Mouse (Mus musculus) cerebellum, adult (tissue): Measurements from ENCODE around the gene Siva1.

ENCODE experiments used
- ATAC-seq: cut with Nextera tagmentation; 2 replicates; pipeline ENCODE4 v1.9.2; 2017; ENCODE audit warnings: mild to moderate bottlenecking, moderate library complexity, mixed read lengths; ENCODE audit not compliant: insufficient number of reproducible peaks, low FRiP score, low TSS enrichment

Siva1 gene

GRCm38 (mm10) chr12:112675245-112676035 is 31.0 kb downstream of the Siva1 start:
- peak; percentile 56; the same call in 1 of the 2 replicates for ATAC-seq

GRCm38 (mm10) chr12:112677076-112677475 is 32.6 kb downstream of the Siva1 start:
- ATAC-seq = no peak

GRCm38 (mm10) chr12:112677943-112678554 is 33.6 kb downstream of the Siva1 start:
- ATAC-seq = no peak

- ATAC-seq = no peak
Measured at GRCm38 (mm10) chr12:112678555-112679026, 34.1 kb downstream of the Siva1 start, which contains the start of gene Zbtb42. Gene Zbtb42, plus strand, starts transcription at chr12:112678828.

GRCm38 (mm10) chr12:112679027-112679996 is 34.8 kb downstream of the Siva1 start:
- ATAC-seq = no peak

- no peak for ATAC-seq
Measured at GRCm38 (mm10) chr12:112683351-112683750, 38.9 kb downstream of the Siva1 start.

GRCm38 (mm10) chr12:112688458-112688857 is 44.0 kb downstream of the Siva1 start:
- ATAC-seq = no peak

GRCm38 (mm10) chr12:112693185-112694126 is 49.0 kb downstream of the Siva1 start:
- peak; percentile 94 for ATAC-seq

- ATAC-seq = no peak
Measured at GRCm38 (mm10) chr12:112694127-112694475, 49.6 kb downstream of the Siva1 start.

- no peak for ATAC-seq
Measured at GRCm38 (mm10) chr12:112696806-112697425, 52.4 kb downstream of the Siva1 start.
